Mouse (Mus musculus) hindbrain, embryonic 11.5 days (tissue): ENCODE measurements around the gene Nmb. TPM values are rescaled to one million over a fixed set of nuclear protein-coding genes. Genes with fewer than 3 reads are reported as not detected.

ENCODE experiments used
- ATAC-seq: fragments of 200-750 bp; cut with Nextera tagmentation; 2 replicates; pipeline ENCODE4 v1.8.0; 2017; ENCODE audit warnings: mild to moderate bottlenecking, moderate TSS enrichment, moderate library complexity; ENCODE audit not compliant: low FRiP score
- DNase-seq: peaks from one replicate; pipeline ENCODE4 v3.0.0-alpha.2; 2015; ENCODE audit warnings: low spot score
- H3K27ac ChIP-seq: fragments of 300-500 bp; sonication (generic); 2 replicates; pipeline ENCODE4 v1.5.1; 2014; ENCODE audit warnings: mild to moderate bottlenecking, low read depth, low read length
- H3K27me3 ChIP-seq: fragments of 300-500 bp; sonication (generic); 2 replicates; pipeline ENCODE4 v1.6.1; 2014; ENCODE audit warnings: mild to moderate bottlenecking, low read length, moderate library complexity, mixed read lengths; ENCODE audit not compliant: control insufficient read depth, insufficient read depth
- H3K36me3 ChIP-seq: fragments of 300-500 bp; sonication (generic); 2 replicates; pipeline ENCODE4 v1.6.1; 2014; ENCODE audit warnings: mild to moderate bottlenecking, low read length, moderate library complexity, mixed read lengths; ENCODE audit not compliant: control insufficient read depth, insufficient read depth
- H3K4me1 ChIP-seq: fragments of 300-500 bp; sonication (generic); replicated peaks from 2 replicates; pipeline ENCODE4 v1.6.1; 2014; ENCODE audit warnings: low read length, mixed read lengths; ENCODE audit not compliant: control insufficient read depth, insufficient read depth
- H3K4me2 ChIP-seq: fragments of 300-500 bp; sonication (generic); replicated peaks from 2 replicates; pipeline ENCODE4 v1.6.1; 2014; ENCODE audit warnings: mild to moderate bottlenecking, low read depth, low read length
- H3K4me3 ChIP-seq: fragments of 300-500 bp; sonication (generic); 2 replicates; pipeline ENCODE4 v1.5.1; 2014; ENCODE audit warnings: low read depth, low read length
- H3K9ac ChIP-seq: fragments of 300-500 bp; sonication (generic); 2 replicates; pipeline ENCODE4 v1.6.1; 2014; ENCODE audit warnings: low read depth, low read length
- H3K9me3 ChIP-seq: fragments of 300-500 bp; sonication (generic); 2 replicates; pipeline ENCODE4 v1.6.1; 2016; ENCODE audit warnings: low read length; ENCODE audit not compliant: control insufficient read depth
- WGBS: fragments of 180-500 bp; shearing (Covaris S2); extraction: QIAGEN DNeasy Blood & Tissue Kit; methylation state at CpG from one replicate; pipeline ENCODE4 v1.1.7; 2014; 5-methylcytosine and 5-hydroxymethylcytosine counted together
- polyA plus RNA-seq: library from polyadenylated mRNA; unstranded; fragments of >200 nt; fragmentation: Nextera tagmentation; extraction: Ambion mirVana; gene quantifications from 2 replicates; pipeline ENCODE4 v1.2.1, GENCODE M21; 2014

The Nmb gene
- polyA plus RNA-seq, 1 experiment from 2014 or later, result 6.7 TPM

GRCm38 (mm10) chr7:80873038-80873437 is 31.8 kb downstream of the Nmb start:
- Histone ChIP-seq H3K27me3 (peaks cover 21% of the 10 kb centered on the region), H3K9me3 (no peaks in the 10 kb centered on the region), H3K36me3 (peaks cover 20% of the 10 kb centered on the region), H3K4me1 (no peaks in the 10 kb centered on the region), H3K4me2 (no peak overlapping the region), H3K4me3 (no peak overlapping the region), H3K27ac (no peak overlapping the region), H3K9ac (no peak overlapping the region)
- DNase-seq (no peak), ATAC-seq (no peak)
- 80% methylated on average over 5 of the region's 5 CpGs for WGBS

- H3K4me1 ChIP-seq, result no peaks in the 10 kb centered on the region
- H3K36me3 ChIP-seq, result peaks cover 13% of the 10 kb centered on the region; the same call in 1 of the 2 replicates
- DNase-seq (no peak), ATAC-seq (no peak)
- H3K27me3 ChIP-seq, result peaks cover 2% of the 10 kb centered on the region; the same call in 1 of the 2 replicates
- no peak overlapping the region for H3K27ac ChIP-seq
- 89% methylated on average over 2 of the region's 2 CpGs for WGBS
- no peak overlapping the region for H3K9ac ChIP-seq
- no peak overlapping the region for H3K4me2 ChIP-seq
- no peaks in the 10 kb centered on the region for H3K9me3 ChIP-seq
- no peak overlapping the region for H3K4me3 ChIP-seq
Measured at GRCm38 (mm10) chr7:80868686-80869085, 36.2 kb downstream of the Nmb start.

- H3K4me1 ChIP-seq, result no peaks in the 10 kb centered on the region
- H3K4me2 ChIP-seq, result no peak overlapping the region
- ATAC-seq, result no peak
- 0 out of 2 replicates have a peak, but pooled peaks cover 7% of the 10 kb centered on the region for H3K36me3 ChIP-seq
- no peaks in the 10 kb centered on the region for H3K9me3 ChIP-seq
- no peak for DNase-seq
- no peaks in the 10 kb centered on the region for H3K27me3 ChIP-seq
- H3K27ac ChIP-seq, result no peak overlapping the region
- 90% methylated on average over 7 of the region's 7 CpGs for WGBS
- H3K9ac ChIP-seq, result no peak overlapping the region
- H3K4me3 ChIP-seq, result no peak overlapping the region
Measured at GRCm38 (mm10) chr7:80866514-80867147, 38.2 kb downstream of the Nmb start.

GRCm38 (mm10) chr7:80865521-80865920 is 39.4 kb downstream of the Nmb start:
- Histone ChIP-seq H3K36me3 (0 out of 2 replicates have a peak, but pooled peaks cover 7% of the 10 kb centered on the region), H3K4me3 (no peak overlapping the region), H3K4me2 (no peak overlapping the region), H3K9ac (no peak overlapping the region), H3K27ac (no peak overlapping the region), H3K27me3 (no peaks in the 10 kb centered on the region), H3K4me1 (no peaks in the 10 kb centered on the region), H3K9me3 (no peaks in the 10 kb centered on the region)
- 95% methylated on average over 7 of the region's 7 CpGs for WGBS
- no peak for DNase-seq
- no peak for ATAC-seq

GRCm38 (mm10) chr7:80864831-80865230 is 40.0 kb downstream of the Nmb start:
- 87% methylated on average over 8 of the region's 8 CpGs for WGBS
- Histone ChIP-seq H3K27me3 (no peaks in the 10 kb centered on the region), H3K4me3 (no peak overlapping the region), H3K27ac (no peak overlapping the region), H3K9me3 (no peaks in the 10 kb centered on the region), H3K4me2 (no peak overlapping the region), H3K4me1 (no peaks in the 10 kb centered on the region), H3K36me3 (0 out of 2 replicates have a peak, but pooled peaks cover 4% of the 10 kb centered on the region), H3K9ac (no peak overlapping the region)
- DNase-seq, result no peak
- no peak for ATAC-seq

DNA sequence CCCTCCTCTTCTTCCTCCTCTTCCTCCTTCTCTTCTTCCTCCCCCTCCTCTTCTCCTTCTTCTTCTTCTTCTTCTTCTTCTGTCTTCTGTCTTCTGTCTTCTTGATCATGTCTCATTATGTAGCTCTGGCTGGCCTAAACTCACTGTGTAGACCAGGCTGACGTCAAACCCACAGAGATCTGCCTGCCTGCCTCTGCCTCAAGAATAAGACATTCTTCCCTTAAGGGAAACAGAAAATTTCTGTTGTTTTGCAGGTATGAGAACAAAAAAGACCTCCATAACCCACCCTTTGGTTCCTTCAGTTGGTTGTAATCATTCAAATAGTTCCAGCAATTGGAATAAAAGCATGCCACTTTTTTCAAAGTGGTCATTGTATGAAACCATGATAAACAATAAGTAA is 40.7 kb downstream of the Nmb start:
- 82% methylated on average over 1 of the region's 1 CpGs for WGBS
- no peak overlapping the region for H3K27ac ChIP-seq
- H3K9me3 ChIP-seq, result no peaks in the 10 kb centered on the region
- no peak overlapping the region for H3K4me3 ChIP-seq
- ATAC-seq (no peak), DNase-seq (no peak)
- H3K4me2 ChIP-seq, result no peak overlapping the region
- no peaks in the 10 kb centered on the region for H3K4me1 ChIP-seq
- no peaks in the 10 kb centered on the region for H3K27me3 ChIP-seq
- H3K9ac ChIP-seq, result no peak overlapping the region
- H3K36me3 ChIP-seq, result 0 out of 2 replicates have a peak, but pooled peaks cover 4% of the 10 kb centered on the region

- Histone ChIP-seq H3K9me3 (no peaks in the 10 kb centered on the region), H3K4me1 (no peaks in the 10 kb centered on the region), H3K9ac (0 out of 2 replicates have a peak overlapping the region, but pooled peaks have one; percentile 17), H3K27me3 (no peaks in the 10 kb centered on the region), H3K36me3 (no peaks in the 10 kb centered on the region), H3K4me3 (no peak overlapping the region; the same call in 1 of the 2 replicates), H3K4me2 (0 out of 2 replicates have a peak overlapping the region, but pooled peaks have one; percentile 8), H3K27ac (no peak overlapping the region)
- DNase-seq (no peak), ATAC-seq (no peak)
- WGBS, result 86% methylated on average over 5 of the region's 5 CpGs
Measured at GRCm38 (mm10) chr7:80863520-80863919, 41.4 kb downstream of the Nmb start.

- no peaks in the 10 kb centered on the region for H3K27me3 ChIP-seq
- peak overlapping the region; percentile 21; the same call in 1 of the 2 replicates for H3K4me2 ChIP-seq
- no peaks in the 10 kb centered on the region for H3K36me3 ChIP-seq
- H3K9ac ChIP-seq, result no peak overlapping the region
- 82% methylated on average over 2 of the region's 2 CpGs for WGBS
- ATAC-seq (no peak), DNase-seq (no peak)
- no peaks in the 10 kb centered on the region for H3K4me1 ChIP-seq
- no peak overlapping the region for H3K4me3 ChIP-seq
- no peaks in the 10 kb centered on the region for H3K9me3 ChIP-seq
- H3K27ac ChIP-seq, result no peak overlapping the region
Measured at GRCm38 (mm10) chr7:80862475-80862874, 42.4 kb downstream of the Nmb start.

DNA sequence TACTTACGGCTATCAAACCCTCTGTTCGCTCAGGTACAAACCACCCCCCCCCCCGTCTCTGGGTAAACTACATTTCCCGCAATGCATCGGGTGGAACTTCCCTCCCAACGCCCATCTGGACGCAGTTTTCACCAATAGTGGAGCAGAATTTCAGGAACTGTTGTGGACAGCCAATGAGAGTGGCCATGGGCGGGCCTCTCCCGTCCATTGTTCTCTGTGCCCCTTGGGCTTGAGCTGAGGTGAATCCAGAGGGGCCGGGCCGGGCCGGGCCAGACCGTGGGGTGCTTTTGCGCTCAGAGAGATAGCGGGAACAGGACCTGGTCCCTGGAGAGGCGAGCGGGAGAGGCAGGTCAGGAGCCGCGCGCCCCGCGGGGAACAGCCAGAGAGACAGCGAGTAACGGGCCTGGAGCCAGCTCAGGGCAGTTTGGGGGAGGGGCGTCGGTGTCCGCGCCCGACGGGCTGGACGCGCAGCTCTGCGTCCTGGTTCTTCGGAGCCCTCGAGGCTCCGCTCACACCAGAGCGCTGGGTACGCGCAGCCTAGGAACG is 44.1 kb downstream of the Nmb start, which contains the start of gene Zscan2:
Gene Zscan2, plus strand, starts transcription at position 192 of the 546 bp plus-strand sequence.
- H3K9ac ChIP-seq, result peak within 1 kb of the TSS; percentile 96
- WGBS, result 0% methylated on average over 40 of the region's 40 CpGs
- ATAC-seq, result peak; percentile 98
- DNase-seq, result peak; percentile 91
- H3K36me3 ChIP-seq, result no peaks in the 10 kb centered on the region
- H3K27me3 ChIP-seq, result no peaks in the 10 kb centered on the region
- H3K4me3 ChIP-seq, result peak within 1 kb of the TSS; percentile 86
- no peaks in the 10 kb centered on the region for H3K9me3 ChIP-seq
- peak within 1 kb of the TSS; percentile 64 for H3K4me2 ChIP-seq
- peak within 1 kb of the TSS; percentile 89 for H3K27ac ChIP-seq
- no peaks in the 10 kb centered on the region for H3K4me1 ChIP-seq
